Mouse (Mus musculus): ENCODE data around the gene Rprd2. TPM values are rescaled to one million over a fixed set of nuclear protein-coding genes. Genes with fewer than 3 reads are reported as not detected.
"Not testable (repeated sequence)": the region's sequence is repeated elsewhere in the genome, so short reads cannot be mapped to it uniquely, and the experiment has no call there.

Rprd2 gene
- total and polyA plus RNA-seq, 3 experiments: 8.4 to 16.2 (median 12.5) TPM

DNA sequence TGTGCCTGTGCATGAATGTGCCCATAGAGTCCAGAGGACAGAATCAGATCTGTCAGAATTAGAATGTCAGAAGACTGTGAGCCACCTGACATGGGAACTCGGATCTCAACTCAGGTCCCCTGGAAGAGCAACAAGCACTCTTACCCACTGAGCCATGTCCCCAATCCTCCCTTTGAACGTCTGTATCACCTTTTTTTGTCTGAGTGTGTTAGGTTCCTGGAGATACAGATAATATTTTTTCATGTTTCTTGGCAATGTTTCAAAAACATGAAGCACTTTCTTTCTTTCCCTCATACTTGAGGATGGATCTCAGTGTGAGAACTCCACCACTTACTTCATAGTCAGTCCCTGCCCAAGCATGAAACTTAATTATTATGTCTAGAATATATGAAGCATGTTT is 10.3 kb downstream of the Rprd2 start:
- in situ Hi-C loops (cut with MboI; ENCODE audit: low pct_ligation_motif_present, low pct_unique_long_range_greater_than_20kb, low sequenced_read_pairs): no loop called here
- H3K4me2 ChIP-seq (ENCODE audit: insufficient read depth, low read depth, poor library complexity, severe bottlenecking): no peak overlapping the region
- H3K9ac ChIP-seq (ENCODE audit: insufficient read depth, low read depth): no peak overlapping the region
- H3K79me2 ChIP-seq (replicated peaks; ENCODE audit: control insufficient read depth, extremely low read depth, insufficient read depth, poor library complexity, severe bottlenecking): peaks cover 67% of the 10 kb centered on the region
- no peak overlapping the region for H3K4me3 ChIP-seq (replicated peaks in 1 of 3; ENCODE audit: low read depth in 2 of 3, low read length in 2 of 3, poor library complexity in 1 of 3)
- peaks cover 13 to 62% of the 10 kb centered on the region in 2 experiments for H3K36me3 ChIP-seq (replicated peaks in 1 of 2; ENCODE audit: control insufficient read depth in 1 of 2, insufficient read depth in 1 of 2, low read length in 1 of 2)
- no peaks in the 10 kb centered on the region for H3K27me3 ChIP-seq (replicated peaks)
- no peaks in the 10 kb centered on the region for H3K9me3 ChIP-seq (replicated peaks; ENCODE audit: low read length)
- H3K27ac ChIP-seq (ENCODE audit: insufficient read depth, low read depth): no peak overlapping the region
- dilution Hi-C loops (cut with MboI; ENCODE audit: extremely low pct_ligation_motif_present, extremely low pct_unique_long_range_greater_than_20kb, low sequenced_read_pairs): no loop called here
- H3K4me1 ChIP-seq (ENCODE audit: control insufficient read depth in 1 of 2, insufficient read depth in 2 of 2): peaks cover 0 to 3% of the 10 kb centered on the region in 2 experiments; a peak in 1 of 4 replicates
- no peak for DNase-seq (ENCODE audit: extremely low read depth)
- TF ChIP-seq ZKSCAN1 (IDR thresholded peaks at IDR 0.05; ENCODE audit: borderline replicate concordance, low read depth, low read length) (no peak), MAZ (IDR thresholded peaks at IDR 0.05; ENCODE audit: low read depth, low read length) (no peak), GABPA (IDR thresholded peaks at IDR 0.05; ENCODE audit: insufficient replicate concordance, low read depth, low read length) (no peak), MEF2A (IDR thresholded peaks at IDR 0.05; ENCODE audit: borderline replicate concordance, low read depth, low read length) (no peak), NRF1 (IDR thresholded peaks at IDR 0.05; ENCODE audit: low read depth, low read length) (no peak), ZMIZ1 (IDR thresholded peaks at IDR 0.05; ENCODE audit: low read depth, low read length) (no peak), USF1 (IDR thresholded peaks at IDR 0.05; ENCODE audit: low read depth, low read length) (no peak)

DNA sequence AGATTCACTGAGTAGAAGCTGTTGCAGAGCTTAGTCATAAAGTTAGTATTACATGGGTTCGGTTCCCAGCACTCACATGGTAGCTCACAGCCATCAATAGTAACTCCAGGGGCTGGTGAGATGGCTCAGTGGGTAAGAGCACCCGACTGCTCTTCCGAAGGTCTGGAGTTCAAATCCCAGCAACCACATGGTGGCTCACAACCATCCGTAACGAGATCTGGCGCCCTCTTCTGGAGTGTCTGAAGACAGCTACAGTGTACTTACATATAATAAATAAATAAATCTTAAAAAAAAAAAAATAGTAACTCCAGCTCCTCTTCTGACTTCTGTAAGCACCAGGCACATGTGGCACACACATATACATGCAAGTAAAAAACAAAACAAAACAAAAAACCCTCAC is 11.0 kb downstream of the Rprd2 start:
- in situ Hi-C loops (cut with MboI; ENCODE audit: low pct_ligation_motif_present, low pct_unique_long_range_greater_than_20kb, low sequenced_read_pairs); DNase-seq (ENCODE audit: extremely low read depth); H3K27me3 ChIP-seq (replicated peaks); H3K4me3 ChIP-seq (replicated peaks in 1 of 3; ENCODE audit: low read depth in 2 of 3, low read length in 2 of 3, poor library complexity in 1 of 3); H3K27ac ChIP-seq (ENCODE audit: insufficient read depth, low read depth); H3K4me2 ChIP-seq (ENCODE audit: insufficient read depth, low read depth, poor library complexity, severe bottlenecking); H3K9me3 ChIP-seq (replicated peaks; ENCODE audit: low read length); H3K4me1 ChIP-seq (ENCODE audit: control insufficient read depth in 1 of 2, insufficient read depth in 2 of 2); H3K9ac ChIP-seq (ENCODE audit: insufficient read depth, low read depth); dilution Hi-C loops (cut with MboI; ENCODE audit: extremely low pct_ligation_motif_present, extremely low pct_unique_long_range_greater_than_20kb, low sequenced_read_pairs): not testable (repeated sequence)
- Histone ChIP-seq H3K36me3 (replicated peaks in 1 of 2; ENCODE audit: control insufficient read depth in 1 of 2, insufficient read depth in 1 of 2, low read length in 1 of 2) (peaks cover 13 to 60% of the 10 kb centered on the region in 2 experiments), H3K79me2 (replicated peaks; ENCODE audit: control insufficient read depth, extremely low read depth, insufficient read depth, poor library complexity, severe bottlenecking) (peaks cover 66% of the 10 kb centered on the region)
- 0 out of 4 replicates have a peak, but pooled peaks of 1 of the 2 experiments have one; percentile 6 for TF ChIP-seq CTCF (conservative IDR thresholded peaks at IDR 0.05 in 1 of 2, IDR thresholded peaks at IDR 0.05 in 1 of 2; ENCODE audit: low read depth in 2 of 2, low read length in 2 of 2)

- H3K4me1 ChIP-seq (ENCODE audit: control insufficient read depth in 1 of 2, insufficient read depth in 2 of 2): no peaks in the 10 kb centered on the region; a peak in 1 of 4 replicates
- dilution Hi-C loops (cut with MboI; ENCODE audit: extremely low pct_ligation_motif_present, extremely low pct_unique_long_range_greater_than_20kb, low sequenced_read_pairs): no loop called here
- in situ Hi-C loops (cut with MboI; ENCODE audit: low pct_ligation_motif_present, low pct_unique_long_range_greater_than_20kb, low sequenced_read_pairs): no loop called here
Observed at GRCm38 (mm10) chr3:95806677-95807076, 12.0 kb downstream of the Rprd2 start.

More at GRCm38 (mm10) chr3:95806677-95807076, 12.0 kb downstream of the Rprd2 start:
- TF ChIP-seq MAZ (IDR thresholded peaks at IDR 0.05; ENCODE audit: low read depth, low read length): no peak
- TF ChIP-seq KAT2A (IDR thresholded peaks at IDR 0.05; ENCODE audit: insufficient replicate concordance, low read length): no peak
- TF ChIP-seq USF2 (conservative IDR thresholded peaks at IDR 0.05; ENCODE audit: low read depth, low read length): no peak
- no peak for TF ChIP-seq ZKSCAN1 (IDR thresholded peaks at IDR 0.05; ENCODE audit: borderline replicate concordance, low read depth, low read length)
- TF ChIP-seq ELF1 (IDR thresholded peaks at IDR 0.05; ENCODE audit: low read depth, low read length): no peak
- Histone ChIP-seq H3K27ac (ENCODE audit: insufficient read depth, low read depth) (no peak overlapping the region), H3K9ac (ENCODE audit: insufficient read depth, low read depth) (no peak overlapping the region), H3K9me3 (replicated peaks; ENCODE audit: low read length) (no peaks in the 10 kb centered on the region), H3K36me3 (replicated peaks in 1 of 2; ENCODE audit: control insufficient read depth in 1 of 2, insufficient read depth in 1 of 2, low read length in 1 of 2) (peaks cover 13 to 61% of the 10 kb centered on the region in 2 experiments), H3K4me3 (replicated peaks in 1 of 3; ENCODE audit: low read depth in 2 of 3, low read length in 2 of 3, poor library complexity in 1 of 3) (no peak overlapping the region), H3K79me2 (replicated peaks; ENCODE audit: control insufficient read depth, extremely low read depth, insufficient read depth, poor library complexity, severe bottlenecking) (peaks cover 65% of the 10 kb centered on the region), H3K27me3 (replicated peaks) (no peaks in the 10 kb centered on the region), H3K4me2 (ENCODE audit: insufficient read depth, low read depth, poor library complexity, severe bottlenecking) (no peak overlapping the region)
- no peak for DNase-seq (ENCODE audit: extremely low read depth)

Data from CH12.LX (cell line).